ENCODE assay signal across 12 mouse cellular contexts in the genomic region with DNA sequence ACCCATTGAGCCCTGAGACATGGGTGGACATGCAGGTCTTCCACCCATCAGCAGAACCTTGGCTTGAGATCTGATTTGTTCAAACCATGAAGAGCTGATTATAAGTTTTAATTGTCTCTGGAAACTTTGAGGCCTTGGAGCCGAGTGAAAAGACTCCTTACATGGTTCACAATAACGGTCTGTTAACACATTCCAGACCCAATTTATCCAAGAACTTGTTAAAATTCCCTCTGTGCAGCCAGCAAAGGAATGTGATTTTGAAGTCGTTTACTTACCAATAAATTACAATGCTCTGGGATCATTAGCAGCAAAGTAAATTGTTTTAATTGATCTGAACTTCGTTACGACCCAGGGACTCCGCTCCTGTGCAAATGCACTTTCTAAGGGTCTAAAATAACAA.
"Had no signal": no experiment of that assay in that cellular context is flagged by ENCODE, and none has a peak within 500 bp of the region (broad histone marks: within the 10 kb centered on the region; RNA-seq: fewer than 3 reads in every experiment).

No protein-coding gene starts in this region.

- H3K27me3 ChIP-seq: liver, embryonic 15.5 days; megakaryocyte, embryonic 14.5 days; midbrain, embryonic 12.5 days had no signal

- H3K36me3 ChIP-seq: liver, embryonic 15.5 days; midbrain, embryonic 12.5 days had no signal

- H3K4me2 ChIP-seq: liver, embryonic 11.5 days; liver, embryonic 15.5 days; midbrain, embryonic 12.5 days had no signal

- H3K9ac ChIP-seq: liver, embryonic 15.5 days; midbrain, embryonic 12.5 days had no signal

- H3K27ac ChIP-seq: liver, embryonic 15.5 days; midbrain, embryonic 12.5 days had no signal

- H3K9me3 ChIP-seq: liver, embryonic 15.5 days; midbrain, embryonic 12.5 days had no signal

- H3K4me3 ChIP-seq: liver, embryonic 15.5 days; megakaryocyte, embryonic 14.5 days; midbrain, embryonic 12.5 days had no signal

- H3K4me1 ChIP-seq: liver, embryonic 15.5 days; megakaryocyte, embryonic 14.5 days had no signal

- DNase-seq: kidney, adult 8-10 months; kidney, postnatal 25 days; layer of hippocampus, postnatal 36 days; lung, adult 2 months; lung, postnatal 10 days; lung, postnatal 4 days; thymus, adult 18-20 months; thymus, postnatal 14 days had no signal
